Comparison of ENCODE assay signal across 15 mouse cellular contexts in genomic region chr8:91901525-91902281, GRCm38 (mm10).
A peak's percentile ranks its signal among the peaks of the same experiment; 100 is the strongest.
DNase-seq lines count a peak whose midpoint lies in the region; ATAC-seq and TF ChIP-seq lines count a peak whose summit lies in the region.
"Had no signal": no experiment of that assay in that cellular context is flagged by ENCODE, and none has a peak within 500 bp of the region (broad histone marks: within the 10 kb centered on the region; RNA-seq: fewer than 3 reads in every experiment).

No protein-coding gene starts in this region.

- TF ChIP-seq CTCF in bone marrow, adult 2 months (IDR thresholded peaks at IDR 0.05; ENCODE audit: control insufficient read depth, insufficient read depth, low read length): no peak

- no peak for ATAC-seq in heart, embryonic 12.5 days (ENCODE audit: insufficient number of reproducible peaks, low FRiP score)
- peak; percentile 66; the same call in 1 of the 2 replicates for ATAC-seq in heart, embryonic 16.5 days (replicated peaks; ENCODE audit: extremely low read depth, insufficient read depth, low FRiP score)
- no peak for ATAC-seq in liver, embryonic 11.5 days (replicated peaks; ENCODE audit: low FRiP score)

- peaks cover 8% of the 10 kb centered on the region; the same call in 1 of the 2 replicates for H3K27me3 ChIP-seq in heart, embryonic 12.5 days (replicated peaks)
- H3K27me3 ChIP-seq in heart, embryonic 16.5 days (ENCODE audit: control insufficient read depth, insufficient read depth, low read length): no peaks in the 10 kb centered on the region
- H3K27me3 ChIP-seq in liver, embryonic 11.5 days (replicated peaks; ENCODE audit: control insufficient read depth, insufficient read depth, low read length): peaks cover 6% of the 10 kb centered on the region; the same call in 1 of the 2 replicates

- no peaks in the 10 kb centered on the region for H3K9me3 ChIP-seq in heart, embryonic 12.5 days (replicated peaks)
- no peaks in the 10 kb centered on the region for H3K9me3 ChIP-seq in heart, embryonic 16.5 days (replicated peaks; ENCODE audit: control insufficient read depth, low read length)
- H3K9me3 ChIP-seq in liver, embryonic 11.5 days (ENCODE audit: control insufficient read depth, low read length): no peaks in the 10 kb centered on the region
- H3K9me3 ChIP-seq: limb, embryonic 15.5 days; lung, embryonic 15.5 days; midbrain, embryonic 10.5 days had no signal

- no peak overlapping the region for H3K4me3 ChIP-seq in heart, embryonic 12.5 days
- no peak overlapping the region for H3K4me3 ChIP-seq in bone marrow, adult 2 months (replicated peaks; ENCODE audit: control insufficient read depth, low read depth, low read length)
- no peak overlapping the region for H3K4me3 ChIP-seq in heart, embryonic 16.5 days (ENCODE audit: low read length)
- no peak overlapping the region for H3K4me3 ChIP-seq in liver, embryonic 11.5 days (ENCODE audit: low read depth, low read length)
- H3K4me3 ChIP-seq: left cerebral cortex, adult 2 months; limb, embryonic 15.5 days; lung, embryonic 15.5 days; midbrain, embryonic 10.5 days had no signal

- no peaks in the 10 kb centered on the region for H3K36me3 ChIP-seq in heart, embryonic 12.5 days
- no peaks in the 10 kb centered on the region for H3K36me3 ChIP-seq in heart, embryonic 16.5 days (ENCODE audit: control insufficient read depth, insufficient read depth)
- H3K36me3 ChIP-seq in liver, embryonic 11.5 days (ENCODE audit: control insufficient read depth, insufficient read depth, low read length): no peaks in the 10 kb centered on the region
- H3K36me3 ChIP-seq: limb, embryonic 15.5 days; lung, embryonic 15.5 days; midbrain, embryonic 10.5 days had no signal

- TF ChIP-seq POLR2A in bone marrow, adult 2 months (IDR thresholded peaks at IDR 0.05; ENCODE audit: borderline replicate concordance, control insufficient read depth, low read depth, low read length): peak; percentile 9; the same call in 1 of the 2 replicates

- H3K4me1 ChIP-seq in heart, embryonic 12.5 days (replicated peaks): peaks cover 14% of the 10 kb centered on the region; the same call in 1 of the 2 replicates
- H3K4me1 ChIP-seq in bone marrow, adult 2 months (ENCODE audit: control insufficient read depth, insufficient read depth, low read length): no peaks in the 10 kb centered on the region
- peaks cover 13% of the 10 kb centered on the region for H3K4me1 ChIP-seq in heart, embryonic 16.5 days (ENCODE audit: control insufficient read depth, insufficient read depth, low read length)
- H3K4me1 ChIP-seq in liver, embryonic 11.5 days (replicated peaks; ENCODE audit: control insufficient read depth, insufficient read depth, low read length): no peaks in the 10 kb centered on the region
- H3K4me1 ChIP-seq: midbrain, embryonic 10.5 days had no signal

- DNase-seq in heart, adult 18-20 months: peak; percentile 69 to 78
- peak; percentile 56 for DNase-seq in fibroblast of lung, adult 2 months (ENCODE audit: low read depth)
- DNase-seq in ovary, postnatal 10 days (ENCODE audit: low spot score): no peak
- no peak for DNase-seq in adrenal gland, adult 2 months
- no peak for DNase-seq in liver, embryonic 11.5 days (ENCODE audit: low spot score)
- DNase-seq: embryo, embryonic 11 days; kidney, postnatal 10 days; thymus, postnatal 4 days had no signal

- 68% methylated on average over 10 of the region's 10 CpGs for WGBS in heart, embryonic 12.5 days
- 81% methylated on average over 10 of the region's 10 CpGs for WGBS in bone marrow, adult 2 months
- 58% methylated on average over 10 of the region's 10 CpGs for WGBS in heart, embryonic 16.5 days
- 78% methylated on average over 10 of the region's 10 CpGs for WGBS in liver, embryonic 11.5 days

- no peak overlapping the region for H3K27ac ChIP-seq in heart, embryonic 12.5 days (ENCODE audit: poor library complexity, severe bottlenecking)
- H3K27ac ChIP-seq in bone marrow, adult 2 months (ENCODE audit: control insufficient read depth, insufficient read depth, low read depth, low read length, poor library complexity): no peak overlapping the region
- 0 out of 2 replicates have a peak overlapping the region, but pooled peaks have one; percentile 19 for H3K27ac ChIP-seq in heart, embryonic 16.5 days (ENCODE audit: low read length)
- H3K27ac ChIP-seq in liver, embryonic 11.5 days (ENCODE audit: low read depth, low read length): no peak overlapping the region
- H3K27ac ChIP-seq: left cerebral cortex, adult 2 months; limb, embryonic 15.5 days; lung, embryonic 15.5 days; midbrain, embryonic 10.5 days had no signal

- no peak overlapping the region for H3K4me2 ChIP-seq in heart, embryonic 12.5 days
- H3K4me2 ChIP-seq in heart, embryonic 16.5 days (ENCODE audit: low read depth, low read length): no peak overlapping the region
- no peak overlapping the region for H3K4me2 ChIP-seq in liver, embryonic 11.5 days
- H3K4me2 ChIP-seq: limb, embryonic 15.5 days; lung, embryonic 15.5 days had no signal

- H3K9ac ChIP-seq in heart, embryonic 12.5 days: no peak overlapping the region
- no peak overlapping the region for H3K9ac ChIP-seq in heart, embryonic 16.5 days (ENCODE audit: low read length)
- H3K9ac ChIP-seq in liver, embryonic 11.5 days (ENCODE audit: low read depth, low read length): no peak overlapping the region
- H3K9ac ChIP-seq: limb, embryonic 15.5 days; lung, embryonic 15.5 days had no signal

Comparison
In these comparisons a context has a peak if more than half of its experiments do, and no peak if none do; other contexts are left out.
1. DNase-seq: peak in heart, adult 18-20 months (2 of 2) and fibroblast of lung, adult 2 months (single experiment); none in ovary, postnatal 10 days (single experiment), adrenal gland, adult 2 months (single experiment) and liver, embryonic 11.5 days (single experiment).